Mouse (Mus musculus): Measurements from ENCODE around the gene Rab40c. TPM values are rescaled to one million over a fixed set of nuclear protein-coding genes. Genes with fewer than 3 reads are reported as not detected.

The Rab40c gene
- polyA plus RNA-seq, 1 experiment from 2014 or later, result 13.7 TPM

DNA sequence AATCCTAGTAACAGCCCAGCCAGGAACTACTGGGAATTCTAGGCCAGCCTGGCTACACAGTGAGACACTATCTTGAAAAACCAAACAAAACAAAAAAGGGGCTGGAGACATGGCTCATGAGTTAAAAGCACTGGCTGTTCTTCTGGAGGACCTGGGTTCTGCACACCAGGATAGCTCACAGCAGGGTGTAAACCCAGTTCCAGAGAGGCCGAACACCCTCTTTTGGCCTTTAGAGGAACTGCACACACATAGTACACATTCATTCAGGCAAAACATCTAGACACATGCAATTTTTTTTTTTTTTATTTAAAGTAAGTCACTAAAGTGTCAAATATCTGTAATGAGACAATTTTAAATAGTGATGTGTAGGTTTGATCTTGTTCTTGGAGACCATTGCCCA, 19.3 kb downstream of the Rab40c start:
- 100% methylated on average over 1 of the region's 1 CpGs for WGBS (ENCODE audit: missing documents)
- Histone ChIP-seq H3K27ac (no peak overlapping the region), H3K4me3 (ENCODE audit: inconsistent target) (no peak overlapping the region), H3K79me2 (ENCODE audit: inconsistent target) (peaks cover 100% of the 10 kb centered on the region), H3K36me3 (ENCODE audit: inconsistent target) (peaks cover 4% of the 10 kb centered on the region; the same call in 1 of the 2 replicates)

DNA sequence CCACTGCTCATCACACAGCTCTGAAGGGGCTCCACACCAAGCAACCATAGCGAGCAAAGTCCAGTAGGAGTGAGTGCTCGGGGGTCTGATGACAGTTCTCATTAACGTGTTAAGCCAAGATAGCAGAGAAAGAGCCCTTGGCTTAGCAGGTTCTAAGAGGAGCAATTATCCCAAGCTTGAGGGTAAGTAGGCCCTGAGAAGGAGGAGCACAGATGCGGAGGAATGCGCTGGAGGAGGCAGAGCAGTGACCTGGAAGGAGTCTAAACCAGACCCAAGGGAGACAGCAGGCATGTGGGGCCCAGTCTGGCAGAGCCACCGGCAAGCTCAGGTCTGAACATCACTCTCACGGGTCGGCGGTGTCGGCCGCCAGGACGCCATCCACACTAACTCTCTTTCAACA, 23.6 kb downstream of the Rab40c start:
- WGBS (ENCODE audit: missing documents), result 97% methylated on average over 4 of the region's 12 CpGs
- Histone ChIP-seq H3K4me3 (ENCODE audit: inconsistent target) (no peak overlapping the region), H3K27ac (no peak overlapping the region), H3K36me3 (ENCODE audit: inconsistent target) (peaks cover 9% of the 10 kb centered on the region; the same call in 1 of the 2 replicates), H3K79me2 (ENCODE audit: inconsistent target) (peaks cover 100% of the 10 kb centered on the region)

DNA sequence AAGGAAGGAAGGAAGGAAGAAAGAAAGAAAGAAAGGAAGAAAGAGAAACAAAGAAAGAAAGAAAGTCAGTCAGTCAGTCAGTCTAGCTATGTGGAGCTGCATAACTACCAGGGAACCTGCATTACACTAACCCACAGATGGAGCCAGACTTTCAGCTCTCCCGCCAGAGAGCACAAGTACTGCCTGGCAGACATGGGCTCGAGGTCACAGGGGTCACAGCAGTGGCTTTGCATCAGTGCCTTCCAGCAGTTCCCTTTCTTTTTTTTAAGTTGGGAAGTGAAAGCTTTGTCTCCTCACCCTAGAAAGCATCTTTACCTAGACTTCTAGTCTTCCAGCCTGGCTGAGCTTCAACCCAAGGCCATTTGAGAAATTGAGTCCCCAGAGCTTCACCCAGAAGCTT, 24.1 kb downstream of the Rab40c start:
- Histone ChIP-seq H3K4me3 (ENCODE audit: inconsistent target) (no peak overlapping the region), H3K79me2 (ENCODE audit: inconsistent target) (peaks cover 100% of the 10 kb centered on the region), H3K36me3 (ENCODE audit: inconsistent target) (peaks cover 11% of the 10 kb centered on the region; the same call in 1 of the 2 replicates), H3K27ac (no peak overlapping the region)
- WGBS (ENCODE audit: missing documents), result 14% methylated on average over 2 of the region's 2 CpGs

DNA sequence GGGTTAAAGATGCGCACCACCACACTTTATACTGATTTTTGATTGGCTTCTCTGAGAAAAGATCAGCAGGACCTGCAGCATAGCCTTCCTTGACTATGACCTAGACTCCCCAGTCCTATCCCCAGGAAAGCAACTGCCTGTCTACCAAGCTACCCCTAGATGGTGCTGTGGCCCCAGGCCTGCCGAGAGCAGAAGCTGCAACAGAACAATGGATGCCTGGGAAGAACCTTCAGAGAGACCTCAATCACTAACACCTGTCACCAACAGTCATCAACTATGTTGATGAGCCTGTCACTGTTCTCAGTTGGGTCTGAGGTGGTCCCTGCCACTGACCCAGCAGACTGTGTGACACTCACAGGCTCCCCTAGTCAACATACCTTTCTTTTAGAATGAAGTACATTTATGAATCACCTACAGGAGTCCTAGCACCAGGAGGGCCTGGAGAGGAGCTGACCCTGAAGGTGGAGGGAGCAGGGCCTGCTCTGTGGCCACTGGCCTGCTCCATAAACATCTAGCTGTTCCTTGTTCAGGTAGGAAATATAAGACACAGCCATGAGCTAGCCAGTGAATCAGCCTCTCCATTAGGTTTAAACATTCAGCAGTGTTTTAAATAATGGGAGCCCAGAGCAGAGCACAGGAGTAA, 25.4 kb downstream of the Rab40c start:
- Histone ChIP-seq H3K79me2 (ENCODE audit: inconsistent target) (peaks cover 94% of the 10 kb centered on the region), H3K27ac (no peak overlapping the region), H3K4me3 (ENCODE audit: inconsistent target) (no peak overlapping the region), H3K36me3 (ENCODE audit: inconsistent target) (peaks cover 24% of the 10 kb centered on the region; the same call in 1 of the 2 replicates)
- WGBS (ENCODE audit: missing documents), result 36% methylated on average over 2 of the region's 2 CpGs

DNA sequence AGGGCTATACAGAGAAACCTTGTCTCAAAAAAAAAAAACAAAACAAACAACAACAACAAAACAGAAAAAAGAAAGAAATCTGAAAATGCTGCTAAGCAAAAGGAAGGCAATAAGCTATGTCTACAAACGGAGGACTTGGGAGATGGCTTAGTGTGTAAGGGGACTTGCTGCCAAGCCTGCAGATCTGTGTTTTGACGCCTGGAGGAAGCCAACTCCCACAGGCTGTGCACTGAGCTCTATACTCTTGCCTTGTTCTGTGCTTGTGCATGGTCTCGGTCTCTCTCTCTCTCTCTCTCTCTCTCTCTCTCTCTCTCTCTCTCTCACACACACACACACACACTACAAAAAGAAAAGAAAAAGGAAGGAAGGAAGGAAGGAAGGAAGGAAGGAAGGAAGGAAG, 30.7 kb downstream of the Rab40c start:
- 88% methylated on average over 2 of the region's 3 CpGs for WGBS (ENCODE audit: missing documents)
- H3K79me2 ChIP-seq (ENCODE audit: inconsistent target), result peaks cover 42% of the 10 kb centered on the region
- peaks cover 62% of the 10 kb centered on the region for H3K36me3 ChIP-seq (ENCODE audit: inconsistent target)
- H3K27ac ChIP-seq, result no peak overlapping the region
- H3K4me3 ChIP-seq (ENCODE audit: inconsistent target), result no peak overlapping the region

DNA sequence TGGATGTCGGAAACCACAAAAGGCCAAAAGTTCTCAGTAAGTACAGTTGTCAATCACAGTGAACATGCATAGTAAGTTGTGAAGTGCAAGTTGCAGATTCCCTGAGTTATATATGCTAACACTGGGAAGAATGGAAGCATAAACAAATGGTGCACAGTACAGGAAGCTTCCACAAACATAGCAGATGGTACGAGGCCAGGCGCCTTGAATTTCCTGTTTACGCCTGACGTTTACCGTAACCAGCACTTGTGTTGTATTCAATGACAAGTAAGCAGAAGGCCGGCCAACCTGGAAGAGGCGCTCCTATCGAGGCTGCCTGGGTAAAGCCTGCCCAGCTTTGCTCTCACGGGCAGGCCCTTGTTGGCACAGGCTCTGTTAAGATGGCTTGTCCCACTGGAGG, 32.1 kb downstream of the Rab40c start:
- Histone ChIP-seq H3K36me3 (ENCODE audit: inconsistent target) (peaks cover 75% of the 10 kb centered on the region), H3K27ac (no peak overlapping the region), H3K79me2 (ENCODE audit: inconsistent target) (peaks cover 28% of the 10 kb centered on the region), H3K4me3 (ENCODE audit: inconsistent target) (no peak overlapping the region)
- WGBS (ENCODE audit: missing documents), result 95% methylated on average over 10 of the region's 10 CpGs

DNA sequence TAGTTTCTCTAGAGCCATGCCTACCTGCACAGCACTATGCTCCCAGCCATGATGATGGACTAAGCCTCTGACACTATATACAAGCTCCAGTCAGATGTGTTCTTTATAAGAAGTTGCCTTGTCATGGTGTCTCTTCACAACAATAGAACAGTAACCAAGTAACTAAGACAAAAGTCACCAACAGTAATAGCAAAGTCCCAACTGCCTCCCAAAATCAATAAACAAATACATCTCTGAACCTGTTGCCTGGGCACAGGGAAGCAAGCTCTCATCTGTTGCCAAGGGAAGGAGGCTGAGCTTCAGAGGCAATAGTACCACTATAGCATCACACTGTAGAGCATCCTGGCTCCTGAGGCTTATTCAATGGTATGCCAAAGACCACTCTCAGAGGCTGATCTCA, 32.7 kb downstream of the Rab40c start:
- H3K79me2 ChIP-seq (ENCODE audit: inconsistent target), result peaks cover 21% of the 10 kb centered on the region
- H3K36me3 ChIP-seq (ENCODE audit: inconsistent target), result peaks cover 82% of the 10 kb centered on the region
- H3K4me3 ChIP-seq (ENCODE audit: inconsistent target), result no peak overlapping the region
- H3K27ac ChIP-seq, result no peak overlapping the region

DNA sequence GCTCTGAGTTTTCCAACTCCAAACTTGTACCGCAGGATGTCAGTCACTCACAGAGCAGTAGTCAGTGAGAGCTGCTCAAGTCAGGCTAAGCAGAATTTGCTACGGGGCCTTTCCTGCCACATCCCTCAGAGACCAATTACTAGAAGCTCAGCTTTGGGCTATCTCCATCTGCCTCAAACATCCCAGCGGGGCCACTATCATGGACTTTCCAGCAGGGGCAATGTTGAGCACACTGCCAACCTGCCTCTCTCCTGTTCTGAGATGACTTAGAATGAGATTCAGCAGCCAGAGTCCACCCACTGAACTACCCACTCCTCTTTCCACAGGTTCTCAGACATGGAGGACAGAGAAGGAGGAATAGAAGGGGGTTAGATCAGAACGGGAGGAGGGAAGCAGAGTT, 33.9 kb downstream of the Rab40c start:
- Histone ChIP-seq H3K79me2 (ENCODE audit: inconsistent target) (peaks cover 10% of the 10 kb centered on the region; the same call in 1 of the 2 replicates), H3K27ac (no peak overlapping the region), H3K36me3 (ENCODE audit: inconsistent target) (peaks cover 74% of the 10 kb centered on the region), H3K4me3 (ENCODE audit: inconsistent target) (no peak overlapping the region)
- 64% methylated on average over 4 of the region's 4 CpGs for WGBS (ENCODE audit: missing documents)

DNA sequence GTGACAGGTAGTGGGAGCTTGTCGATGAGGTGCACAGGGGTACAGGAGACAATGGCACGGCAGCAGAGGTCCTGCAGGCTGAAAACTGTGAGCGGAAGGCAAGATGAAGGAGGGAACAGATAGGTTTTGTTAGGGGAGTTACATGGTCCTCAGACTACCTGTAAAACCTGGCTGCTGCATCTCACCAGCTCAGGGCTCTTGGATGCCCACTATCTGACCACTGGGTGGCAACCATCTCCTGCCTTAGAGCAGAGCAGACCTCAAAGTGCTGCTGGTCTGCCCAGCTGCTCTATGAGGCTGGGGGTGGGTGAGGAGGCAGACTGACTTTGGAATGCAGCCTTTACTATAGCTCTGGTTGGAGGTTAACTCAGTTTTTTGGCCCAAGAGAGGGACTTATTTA, 35.7 kb downstream of the Rab40c start:
- no peak overlapping the region for H3K27ac ChIP-seq
- no peaks in the 10 kb centered on the region; the same call in 1 of the 2 replicates for H3K79me2 ChIP-seq (ENCODE audit: inconsistent target)
- no peak overlapping the region for H3K4me3 ChIP-seq (ENCODE audit: inconsistent target)
- peaks cover 56% of the 10 kb centered on the region for H3K36me3 ChIP-seq (ENCODE audit: inconsistent target)
- WGBS (ENCODE audit: missing documents), result 94% methylated on average over 3 of the region's 3 CpGs

DNA sequence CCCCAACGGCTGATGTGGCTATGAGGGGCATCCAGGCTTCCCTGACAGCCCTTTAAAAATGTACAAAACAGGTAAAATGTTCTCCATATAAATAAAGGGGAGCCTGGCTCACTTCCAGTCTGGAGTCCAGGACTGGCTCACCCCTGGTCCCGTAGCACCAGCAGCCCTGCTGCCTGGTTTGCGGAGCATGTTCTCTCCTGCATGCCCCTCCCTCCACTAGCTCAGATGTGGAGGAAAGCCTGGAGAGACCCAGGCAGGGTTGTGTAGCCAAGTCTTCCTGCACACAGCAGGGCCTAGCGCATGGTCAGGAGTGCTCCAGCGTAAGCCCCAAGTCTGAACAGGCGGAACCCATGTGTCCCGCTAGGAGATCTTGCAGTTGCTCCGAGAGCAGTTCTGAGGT, 36.3 kb downstream of the Rab40c start:
- no peak overlapping the region for H3K4me3 ChIP-seq (ENCODE audit: inconsistent target)
- no peak overlapping the region for H3K27ac ChIP-seq
- no peaks in the 10 kb centered on the region; the same call in 1 of the 2 replicates for H3K79me2 ChIP-seq (ENCODE audit: inconsistent target)
- 96% methylated on average over 8 of the region's 8 CpGs for WGBS (ENCODE audit: missing documents)
- peaks cover 50% of the 10 kb centered on the region for H3K36me3 ChIP-seq (ENCODE audit: inconsistent target)

DNA sequence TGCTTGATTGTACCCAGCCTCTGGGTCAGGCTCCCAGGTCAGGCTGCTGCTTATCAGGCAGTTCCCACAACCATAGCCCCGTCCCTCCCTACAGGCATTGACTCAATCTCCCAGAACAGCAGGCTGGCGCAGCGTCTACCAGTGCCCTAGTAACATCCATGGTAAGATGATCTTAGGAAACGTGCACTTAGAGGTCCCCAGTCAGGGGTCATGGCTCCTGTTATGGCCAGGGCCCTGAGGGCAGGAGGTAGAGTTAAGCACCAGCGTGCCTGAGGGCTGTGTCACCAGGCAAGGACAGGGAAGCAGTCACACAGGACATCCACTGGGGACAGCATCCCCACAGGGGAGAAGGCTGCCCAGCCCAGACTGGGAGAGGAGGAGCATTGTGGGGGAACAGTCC, 37.2 kb downstream of the Rab40c start:
- 83% methylated on average over 5 of the region's 5 CpGs for WGBS (ENCODE audit: missing documents)
- Histone ChIP-seq H3K27ac (no peak overlapping the region), H3K79me2 (ENCODE audit: inconsistent target) (no peaks in the 10 kb centered on the region; the same call in 1 of the 2 replicates), H3K4me3 (ENCODE audit: inconsistent target) (no peak overlapping the region), H3K36me3 (ENCODE audit: inconsistent target) (peaks cover 41% of the 10 kb centered on the region)

DNA sequence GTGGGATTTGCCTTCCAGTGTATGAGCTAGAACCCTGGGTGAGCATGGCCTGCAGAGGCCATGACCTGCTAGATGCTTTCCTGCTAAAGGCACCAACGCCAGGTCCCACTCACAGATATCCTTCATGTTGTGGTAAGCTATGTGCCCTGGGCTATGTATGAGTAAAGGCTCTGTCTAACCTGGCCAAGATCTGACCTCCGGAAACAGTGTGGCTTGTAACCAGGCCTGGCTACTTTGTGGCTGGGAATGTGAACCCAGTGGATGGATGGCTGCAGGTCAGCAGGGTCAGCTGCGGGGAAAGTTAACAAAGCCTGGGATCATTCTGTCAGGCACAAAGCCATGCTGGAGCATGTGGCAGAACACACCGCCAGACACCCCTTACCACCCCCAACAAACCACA, 37.8 kb downstream of the Rab40c start:
- Histone ChIP-seq H3K4me3 (ENCODE audit: inconsistent target) (no peak overlapping the region), H3K27ac (no peak overlapping the region), H3K36me3 (ENCODE audit: inconsistent target) (peaks cover 40% of the 10 kb centered on the region), H3K79me2 (ENCODE audit: inconsistent target) (no peaks in the 10 kb centered on the region)
- 98% methylated on average over 4 of the region's 4 CpGs for WGBS (ENCODE audit: missing documents)

DNA sequence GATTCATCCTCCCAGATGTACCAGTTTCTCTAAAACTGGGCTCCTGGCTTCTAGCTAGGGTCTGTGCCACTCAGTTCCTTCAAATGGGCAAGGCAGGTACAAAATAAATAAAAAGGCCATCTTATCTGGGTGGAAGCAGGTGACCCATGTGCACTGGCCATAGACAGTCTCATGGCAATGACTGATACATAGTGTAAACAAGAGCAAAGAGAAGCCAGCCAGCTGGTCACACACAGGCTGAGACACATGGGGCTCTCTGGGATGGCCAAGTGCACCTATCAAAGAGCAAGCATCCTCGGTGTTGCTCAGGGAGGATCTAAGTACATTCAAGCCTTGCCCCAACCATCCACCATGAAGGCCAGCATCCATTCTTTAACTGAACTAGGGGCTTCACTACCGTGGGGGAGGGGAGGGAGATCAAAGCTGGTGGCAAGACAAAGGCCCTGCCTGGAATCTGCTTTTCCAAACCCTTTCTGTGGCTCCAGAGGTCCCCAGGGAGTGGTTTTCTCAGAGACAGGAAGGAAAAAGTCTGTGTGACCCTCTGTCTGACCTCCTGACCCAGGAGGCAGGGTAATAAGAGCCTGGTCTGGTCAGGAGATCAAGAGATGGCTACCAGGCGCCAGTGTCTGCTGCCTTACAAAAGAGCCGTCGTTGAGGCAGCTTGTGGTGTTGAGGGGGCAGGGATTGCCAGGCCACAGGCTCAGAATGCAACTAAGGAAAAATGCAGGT, 38.5 kb downstream of the Rab40c start:
- H3K4me3 ChIP-seq (ENCODE audit: inconsistent target), result no peak overlapping the region
- H3K79me2 ChIP-seq (ENCODE audit: inconsistent target), result no peaks in the 10 kb centered on the region
- 74% methylated on average over 5 of the region's 5 CpGs for whole genome bisulfite sequencing (ENCODE audit: missing documents)
- H3K36me3 ChIP-seq (ENCODE audit: inconsistent target), result peaks cover 40% of the 10 kb centered on the region
- H3K27ac ChIP-seq, result no peak overlapping the region

DNA sequence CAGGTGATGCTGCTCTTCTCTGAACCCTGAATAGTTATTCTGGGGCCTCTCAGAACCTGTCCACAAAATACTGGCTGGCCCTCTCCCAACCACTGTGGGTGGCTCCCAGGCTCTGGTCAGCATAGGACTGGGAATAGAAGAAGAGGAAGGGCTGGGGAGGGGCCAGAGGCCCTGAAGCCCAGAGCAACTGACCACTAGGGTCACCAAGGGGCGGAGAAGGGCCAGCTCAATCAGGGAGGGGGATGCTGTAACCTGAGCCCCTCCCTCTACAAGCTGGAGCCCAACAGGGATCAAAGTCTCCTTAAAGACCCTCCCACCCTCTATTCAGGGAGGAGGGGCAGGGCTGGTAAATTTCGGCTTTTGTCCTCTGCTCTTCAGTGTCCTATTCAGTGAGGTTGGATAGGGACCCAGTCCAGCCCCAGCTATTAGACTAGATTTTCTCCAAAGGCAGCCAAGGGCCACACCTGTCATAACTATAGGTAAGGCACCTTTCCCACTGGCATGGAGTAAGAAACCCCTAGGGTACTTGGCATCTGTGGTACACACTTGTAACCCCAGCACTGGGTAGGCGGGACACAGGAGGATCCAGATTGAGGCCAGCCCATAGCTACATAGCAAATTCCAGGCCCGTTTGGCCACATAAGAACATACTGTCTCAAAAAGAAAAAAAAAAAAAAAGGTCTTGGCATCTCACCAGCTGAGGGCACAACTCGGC, 39.2 kb downstream of the Rab40c start, which contains the start of gene Wfikkn1:
Wfikkn1 (minus strand) TSS at position 663 of the 715 bp plus-strand sequence.
- Histone ChIP-seq H3K27ac (no peak within 1 kb of the TSS), H3K36me3 (ENCODE audit: inconsistent target) (peaks cover 35% of the 10 kb centered on the region), H3K4me3 (ENCODE audit: inconsistent target) (no peak within 1 kb of the TSS), H3K79me2 (ENCODE audit: inconsistent target) (no peaks in the 10 kb centered on the region)
- 75% methylated on average over 5 of the region's 5 CpGs for WGBS (ENCODE audit: missing documents)

DNA sequence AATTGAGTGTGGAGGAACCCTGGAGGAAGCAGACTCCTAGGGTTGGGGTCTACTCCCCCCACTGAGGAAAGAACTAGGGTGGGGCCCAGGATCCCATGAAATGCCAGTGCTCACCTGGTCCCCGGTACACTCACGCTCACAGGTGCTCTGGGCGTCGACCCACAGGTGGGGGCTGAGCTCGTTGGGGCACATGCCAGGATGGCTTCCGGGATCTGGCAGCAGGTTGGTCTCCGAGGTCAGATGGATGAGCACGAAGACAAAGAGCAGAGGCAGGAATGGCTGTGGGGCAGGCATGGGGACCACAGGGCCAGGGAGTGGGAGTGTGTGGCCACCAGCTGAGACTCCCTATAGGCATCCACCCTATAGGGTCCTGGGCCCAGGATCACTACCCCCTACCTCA, 39.8 kb downstream of the Rab40c start:
- Histone ChIP-seq H3K4me3 (ENCODE audit: inconsistent target) (no peak overlapping the region), H3K79me2 (ENCODE audit: inconsistent target) (no peaks in the 10 kb centered on the region), H3K36me3 (ENCODE audit: inconsistent target) (peaks cover 30% of the 10 kb centered on the region), H3K27ac (no peak overlapping the region)
- 97% methylated on average over 5 of the region's 8 CpGs for WGBS (ENCODE audit: missing documents)

Data from macrophage (primary cell).